Mouse (Mus musculus) urinary bladder, postnatal 14 days (tissue): ENCODE measurements around the gene Hist1h1d.
"Not testable (repeated sequence)": the region's sequence is repeated elsewhere in the genome, so short reads cannot be mapped to it uniquely, and the experiment has no call there.

Source experiments
- DNase-seq: peaks from one replicate; pipeline ENCODE4 v3.0.0; 2021; ENCODE audit warnings: low spot score

The Hist1h1d gene

GRCm38 (mm10) chr13:23591886-23592285 is 38.8 kb downstream of the Hist1h1d start:
- not testable (repeated sequence) for DNase-seq

DNA sequence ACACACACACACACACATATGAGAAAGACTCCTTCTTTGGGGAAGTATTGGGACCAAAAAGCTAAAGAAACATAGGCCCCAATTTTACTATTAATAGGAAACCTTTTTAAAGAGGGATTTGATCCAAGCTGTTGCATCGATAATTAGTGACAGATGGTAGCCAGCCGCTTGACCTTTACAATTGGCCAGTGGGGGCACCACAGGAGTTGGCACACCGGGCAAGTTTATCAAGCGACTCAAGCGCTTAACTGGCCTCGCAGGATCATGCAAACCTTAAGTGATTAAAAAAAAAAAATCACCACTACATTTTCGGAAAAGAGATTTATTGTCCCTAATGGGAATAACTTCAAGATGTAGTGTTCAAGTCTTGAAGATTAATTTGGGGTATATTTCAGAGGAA is 39.6 kb downstream of the Hist1h1d start:
- no peak for DNase-seq

DNA sequence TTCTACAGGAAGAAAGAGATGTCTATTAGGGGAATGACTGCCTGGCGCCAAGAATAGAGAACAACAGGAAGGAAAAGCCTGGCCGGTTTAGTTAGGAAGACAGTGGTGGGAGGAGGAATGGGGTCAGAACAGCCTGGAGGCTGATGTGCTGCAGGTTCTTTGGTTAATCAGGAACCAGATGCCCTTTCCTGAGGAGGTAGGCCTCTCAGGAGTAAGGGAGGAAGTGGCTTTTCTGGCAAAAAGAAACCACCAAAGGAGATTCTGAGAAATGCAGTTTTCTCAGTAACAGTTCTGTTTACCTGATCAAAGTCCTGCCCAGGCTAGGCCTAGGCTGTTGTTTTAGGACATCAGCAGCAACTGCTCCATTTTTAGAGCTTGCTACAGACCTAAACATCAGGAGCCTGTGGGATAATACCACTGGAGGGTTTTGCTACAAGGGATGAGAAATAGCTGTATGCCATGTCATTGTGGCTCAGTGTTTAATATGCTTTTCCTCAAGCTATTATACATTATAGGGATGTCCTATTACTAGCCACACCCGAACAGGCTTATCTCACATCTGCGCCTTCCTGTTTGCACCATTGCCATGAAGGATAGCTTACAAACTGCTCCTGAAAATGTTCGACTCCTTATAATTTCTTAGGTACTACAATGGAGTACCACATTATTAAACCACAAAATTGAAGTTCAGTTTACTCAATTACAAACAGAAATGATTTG is 40.1 kb downstream of the Hist1h1d start:
- DNase-seq = peak; percentile 23

- no peak for DNase-seq
These were observed 42.1 kb downstream of the Hist1h1d start for GRCm38 (mm10) chr13:23595185-23595584.

DNA sequence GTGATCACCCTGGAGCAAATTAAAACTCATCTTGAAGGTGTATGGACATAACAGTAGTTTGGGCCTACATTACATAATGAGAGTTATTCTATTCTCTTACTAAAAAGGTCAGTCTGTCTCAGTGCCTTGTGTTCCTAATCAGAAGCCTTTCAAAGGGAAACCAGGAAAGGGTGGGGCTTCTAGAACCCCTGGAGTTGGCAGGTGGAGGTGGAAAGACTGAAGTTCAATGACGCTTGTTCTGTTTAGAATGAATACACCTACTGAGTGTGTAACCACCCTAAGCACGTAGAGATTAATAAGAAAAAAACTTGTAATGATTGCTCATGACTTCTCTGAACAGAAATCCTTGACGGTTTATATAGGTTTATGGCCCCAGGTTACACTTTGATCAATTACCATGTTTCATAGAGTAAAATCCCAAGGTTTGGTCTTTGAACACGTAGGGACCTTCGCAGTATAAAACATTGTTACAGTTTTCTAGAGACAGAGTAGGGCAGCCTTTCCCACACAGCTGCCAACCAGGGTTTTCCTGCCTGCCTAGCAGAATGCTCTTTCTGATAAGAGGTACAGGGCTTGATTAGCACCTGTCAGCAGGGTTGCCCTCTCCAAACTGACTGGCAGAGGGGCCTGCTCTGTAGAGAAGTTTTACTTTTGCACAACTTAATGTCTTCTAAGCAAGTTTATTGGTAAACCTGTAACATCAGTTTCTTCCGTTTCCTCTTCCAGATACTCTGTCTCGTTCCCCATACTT is 42.7 kb downstream of the Hist1h1d start:
- DNase-seq = no peak

GRCm38 (mm10) chr13:23597957-23598356 is 44.9 kb downstream of the Hist1h1d start:
- peak; percentile 81 for DNase-seq

GRCm38 (mm10) chr13:23603182-23603699 is 50.2 kb downstream of the Hist1h1d start:
- DNase-seq = no peak

- DNase-seq = no peak
These were observed 51.4 kb downstream of the Hist1h1d start for GRCm38 (mm10) chr13:23604452-23604851.

GRCm38 (mm10) chr13:23605052-23605451 is 52.0 kb downstream of the Hist1h1d start:
- DNase-seq = no peak

GRCm38 (mm10) chr13:23609209-23609608 is 56.1 kb downstream of the Hist1h1d start:
- DNase-seq = no peak

- no peak for DNase-seq
These were observed 56.8 kb downstream of the Hist1h1d start for GRCm38 (mm10) chr13:23609844-23610243.
